Mouse (Mus musculus) lung, postnatal 14 days (tissue): Measurements from ENCODE around the gene Ccdc24.

Experiments
- DNase-seq: peaks from one replicate; pipeline ENCODE4 v3.0.0; 2021

Gene Ccdc24

DNA sequence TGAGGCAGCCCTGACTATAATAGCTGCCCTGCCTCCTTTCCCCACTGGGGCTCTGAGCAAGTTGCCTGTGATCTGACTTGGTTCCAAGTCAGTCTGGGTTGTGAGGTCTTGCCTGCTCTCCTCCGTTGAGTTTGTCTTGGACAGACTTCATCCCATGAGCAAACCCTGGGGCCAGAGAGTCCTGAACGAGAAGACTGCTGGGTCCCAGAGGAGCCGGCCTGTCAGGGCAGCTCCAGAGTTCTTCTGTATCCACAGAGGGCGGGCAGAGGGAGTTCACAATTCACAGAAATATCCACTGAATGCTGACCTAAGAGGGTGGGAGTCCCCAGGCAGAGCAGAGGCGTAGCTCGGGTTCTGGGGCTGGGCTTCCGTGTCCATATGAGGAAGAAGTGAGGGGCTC lies 21.5 kb downstream of the Ccdc24 start:
- DNase-seq: no peak

DNA sequence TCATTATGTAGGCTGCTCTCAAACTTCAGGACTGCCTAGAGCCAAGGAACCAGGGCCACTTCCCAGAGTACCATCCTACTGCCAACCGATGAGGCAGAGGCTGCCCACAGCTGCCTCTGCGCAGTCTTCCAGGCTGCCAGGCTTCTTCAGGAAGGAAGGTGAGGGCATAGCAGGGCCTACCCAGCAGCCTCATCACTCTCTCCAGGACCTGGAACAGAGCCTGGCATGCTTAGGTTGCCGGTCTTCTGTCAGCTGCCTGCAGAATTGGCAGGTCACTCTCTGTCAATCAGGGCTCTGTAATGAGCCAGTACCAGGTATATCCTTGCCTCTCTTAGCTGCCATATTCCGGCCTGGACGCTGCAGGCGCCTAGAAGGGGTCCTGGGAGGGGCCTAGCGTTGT lies 22.2 kb downstream of the Ccdc24 start:
- no peak for DNase-seq

DNA sequence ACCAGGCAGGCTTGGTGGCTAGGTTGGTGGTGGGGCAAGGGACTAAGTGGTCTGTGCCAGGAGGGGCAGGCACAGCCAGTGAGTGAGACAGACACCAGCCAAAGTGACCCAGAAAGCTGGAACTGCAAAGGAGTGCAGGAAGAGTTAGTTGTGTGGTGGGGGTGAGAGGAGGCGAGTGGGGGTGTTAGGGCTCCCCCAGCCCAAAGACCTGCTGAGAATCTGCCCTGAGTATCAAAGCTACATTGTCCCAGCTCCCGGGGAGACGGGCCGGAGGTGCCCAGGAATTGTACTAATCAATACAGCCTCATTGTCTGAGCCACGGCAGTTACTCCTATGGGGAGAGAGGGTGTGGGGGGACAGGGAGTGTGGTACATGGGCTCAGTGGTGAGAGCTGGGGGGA lies 22.9 kb downstream of the Ccdc24 start:
- no peak for DNase-seq

DNA sequence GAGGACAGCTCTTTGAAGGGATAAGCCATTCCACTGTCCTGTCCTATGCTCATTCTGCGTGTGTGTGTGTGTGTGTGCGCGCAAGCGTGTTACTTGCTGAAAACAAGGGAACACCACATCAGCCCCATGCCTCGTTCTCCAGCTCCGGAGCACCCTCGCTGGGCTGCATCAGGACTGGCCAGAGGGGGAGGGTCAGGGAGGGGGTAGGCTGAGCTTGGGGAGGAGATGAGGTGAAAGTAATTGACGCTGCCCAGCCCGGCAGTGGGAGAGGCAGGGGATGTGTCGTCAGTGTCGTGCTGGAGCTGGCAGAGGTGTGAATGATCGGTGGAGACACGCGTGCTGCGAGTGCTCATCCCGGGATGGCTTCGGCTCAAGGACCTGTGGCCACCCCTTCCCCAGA lies 23.3 kb downstream of the Ccdc24 start:
- DNase-seq: no peak

DNA sequence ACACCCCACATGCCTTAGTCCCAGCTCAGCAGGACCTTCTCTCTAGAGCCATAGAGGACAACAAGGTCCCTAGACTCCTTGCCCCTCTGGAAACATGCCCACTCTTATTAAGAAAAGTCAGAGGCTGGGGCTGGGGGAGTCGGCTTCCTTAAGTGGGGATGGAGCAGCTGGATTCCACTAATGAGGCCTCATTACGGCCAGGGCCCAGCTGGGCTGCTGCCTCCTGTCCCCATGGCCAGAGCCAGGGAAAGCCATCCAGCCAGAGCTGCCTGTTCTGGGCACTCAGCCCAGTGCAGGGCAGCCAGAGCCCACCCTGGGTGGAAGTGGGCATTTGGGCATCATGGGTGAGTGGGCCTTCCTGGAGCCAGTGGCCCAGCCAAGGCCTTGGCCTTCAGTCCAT lies 25.3 kb downstream of the Ccdc24 start:
- DNase-seq: no peak

DNA sequence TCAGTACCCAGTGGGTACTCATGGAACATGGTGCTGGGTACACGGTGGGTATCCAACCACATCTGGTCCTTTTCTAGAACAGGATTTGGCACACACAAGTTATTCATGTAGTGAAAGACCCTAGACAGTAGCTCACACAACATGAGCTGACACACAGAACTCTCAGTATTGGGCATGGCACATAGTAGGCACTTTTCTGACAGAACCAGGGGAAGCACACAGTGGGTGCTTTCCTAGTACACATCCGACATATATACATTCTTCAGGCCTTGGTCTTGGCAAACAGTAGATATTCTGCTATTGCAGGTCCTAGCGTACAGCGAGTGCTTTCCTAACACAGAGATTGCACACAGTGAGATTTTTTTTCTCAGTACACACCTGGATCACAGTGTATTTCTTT lies 26.1 kb downstream of the Ccdc24 start:
- DNase-seq: no peak

DNA sequence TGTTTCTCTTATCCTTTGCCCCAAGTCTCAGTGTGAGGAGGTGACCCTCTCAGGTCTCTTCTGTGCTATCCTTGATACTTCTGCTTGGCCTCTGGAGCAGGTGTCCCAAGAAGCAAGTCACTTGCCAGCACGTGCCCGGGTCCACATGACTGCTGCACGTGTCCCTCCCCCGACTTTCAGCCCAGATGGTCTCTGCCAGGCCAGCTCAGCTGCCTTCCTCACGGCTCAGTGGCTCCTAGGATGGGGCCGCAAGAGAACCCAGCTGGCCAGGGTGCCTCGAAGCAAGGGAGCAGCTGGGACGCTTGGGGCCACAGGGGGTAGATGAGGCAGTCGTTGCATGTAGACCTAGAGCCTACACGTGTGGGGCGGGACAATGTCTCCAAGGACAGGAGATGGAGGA lies 27.0 kb downstream of the Ccdc24 start:
- no peak for DNase-seq

DNA sequence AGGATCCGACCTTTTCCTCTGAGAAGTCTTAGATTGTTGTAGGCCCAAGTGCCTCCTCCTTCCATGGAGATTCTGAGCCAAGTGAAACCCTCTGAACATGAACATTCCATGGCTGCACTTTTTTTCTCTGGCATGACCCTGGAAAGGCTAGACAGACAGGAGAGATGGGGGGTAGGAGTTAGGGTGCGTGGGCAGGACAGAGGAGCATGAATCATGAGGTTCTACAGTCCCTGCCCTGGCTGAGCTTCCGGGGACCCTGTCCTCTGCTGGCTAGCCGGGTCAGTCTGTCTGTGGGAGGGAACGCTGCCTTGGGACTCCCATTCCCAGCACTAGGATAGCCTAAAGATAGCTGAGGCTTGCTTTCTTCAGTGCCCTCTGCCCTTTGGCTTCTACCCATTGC lies 27.9 kb downstream of the Ccdc24 start:
- no peak for DNase-seq

DNA sequence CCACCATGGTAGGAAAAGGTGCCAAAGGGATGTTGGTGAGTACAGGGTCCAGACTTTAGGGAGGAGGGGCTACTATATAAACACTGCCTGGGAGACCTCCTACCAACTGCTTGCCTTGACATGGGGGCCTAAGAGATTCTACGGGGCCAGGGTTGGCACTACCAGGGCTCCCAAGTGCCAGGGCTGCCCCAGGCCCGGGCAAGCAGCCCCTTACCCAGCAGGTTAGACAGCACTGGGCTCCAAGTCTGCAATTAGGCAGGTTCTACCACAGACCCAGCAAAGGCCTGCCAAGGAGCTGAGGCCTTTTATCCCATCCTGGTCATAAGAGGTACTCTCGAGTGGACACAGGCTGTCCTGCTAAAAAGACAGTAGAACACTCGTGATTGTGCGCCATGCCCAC lies 29.3 kb downstream of the Ccdc24 start:
- no peak for DNase-seq

DNA sequence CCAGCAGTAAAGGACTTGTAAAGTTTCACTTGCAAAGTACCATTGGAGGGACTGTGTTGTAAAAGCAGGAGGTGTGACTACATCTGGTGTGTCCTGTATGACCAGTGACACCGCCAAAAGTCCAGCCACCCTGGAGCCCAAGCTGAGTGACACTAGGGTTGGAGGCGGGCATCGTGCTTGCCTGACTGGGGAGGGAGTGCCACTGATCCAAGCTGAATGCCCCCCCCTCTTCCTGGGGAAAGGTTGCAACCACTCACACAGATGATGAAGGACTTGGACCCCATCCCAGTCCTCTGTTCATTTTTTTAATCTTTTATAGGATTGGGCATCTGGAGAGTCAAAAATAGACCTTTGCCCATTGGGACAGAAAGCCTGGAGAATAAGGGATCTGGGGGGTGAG lies 30.8 kb downstream of the Ccdc24 start:
- DNase-seq: no peak

DNA sequence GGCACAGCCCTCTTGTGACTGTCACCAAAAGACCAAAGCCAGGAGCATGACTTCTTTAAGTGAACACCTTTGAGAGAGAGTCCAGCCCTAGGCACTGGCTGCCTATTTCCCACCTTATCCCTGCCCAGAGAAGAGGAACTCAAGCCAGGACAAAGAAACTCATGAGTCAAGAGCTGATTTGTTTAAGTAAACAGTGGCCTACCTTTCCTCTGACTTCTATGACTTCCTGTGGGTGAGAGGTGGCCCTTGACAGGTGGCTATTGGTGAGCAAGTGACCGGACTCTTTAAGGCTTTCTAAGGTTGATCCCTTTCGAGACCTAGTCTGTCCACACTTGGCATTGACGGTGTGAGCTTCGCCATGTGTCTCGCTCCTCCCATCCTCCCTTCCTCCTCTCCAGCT lies 31.5 kb downstream of the Ccdc24 start:
- no peak for DNase-seq

DNA sequence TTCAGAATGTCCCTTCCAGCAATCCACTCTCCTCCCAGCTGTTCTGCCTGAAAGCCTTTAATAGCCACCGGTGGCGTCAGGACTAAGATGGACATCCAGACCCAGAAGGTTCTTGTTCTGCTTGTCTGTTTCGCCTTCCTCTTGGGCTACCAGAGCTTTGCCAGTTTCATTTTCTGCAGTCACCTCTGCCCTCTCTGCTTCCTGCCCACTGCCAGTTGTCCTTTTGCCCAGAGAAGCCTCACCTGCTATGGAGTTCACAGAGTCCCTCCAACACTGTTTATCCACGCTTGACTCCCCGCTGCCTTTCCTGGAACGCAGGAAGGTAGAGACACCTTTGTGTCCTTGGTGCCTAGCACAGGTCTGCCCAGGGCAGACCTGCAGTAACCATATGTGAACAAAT lies 33.0 kb downstream of the Ccdc24 start:
- no peak for DNase-seq

DNA sequence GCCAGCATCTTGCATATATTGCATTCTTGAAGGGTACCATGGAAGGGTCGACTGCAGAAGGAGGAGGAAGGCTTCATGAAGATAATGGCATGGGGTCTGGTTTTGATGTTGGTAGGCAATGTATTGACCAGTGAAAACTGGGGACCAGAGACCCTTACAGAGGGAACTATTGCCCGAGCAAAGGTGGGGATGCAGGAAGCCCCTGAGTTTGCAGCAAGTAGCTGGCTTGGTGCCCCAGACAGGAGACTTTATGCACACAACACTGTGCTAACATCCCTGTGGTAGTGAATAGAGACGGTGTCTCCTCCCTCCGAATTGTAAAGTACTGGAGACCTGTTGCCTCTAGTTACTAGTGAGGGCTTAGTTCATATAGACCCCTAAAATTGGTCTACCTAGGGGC lies 35.1 kb downstream of the Ccdc24 start:
- DNase-seq: no peak

DNA sequence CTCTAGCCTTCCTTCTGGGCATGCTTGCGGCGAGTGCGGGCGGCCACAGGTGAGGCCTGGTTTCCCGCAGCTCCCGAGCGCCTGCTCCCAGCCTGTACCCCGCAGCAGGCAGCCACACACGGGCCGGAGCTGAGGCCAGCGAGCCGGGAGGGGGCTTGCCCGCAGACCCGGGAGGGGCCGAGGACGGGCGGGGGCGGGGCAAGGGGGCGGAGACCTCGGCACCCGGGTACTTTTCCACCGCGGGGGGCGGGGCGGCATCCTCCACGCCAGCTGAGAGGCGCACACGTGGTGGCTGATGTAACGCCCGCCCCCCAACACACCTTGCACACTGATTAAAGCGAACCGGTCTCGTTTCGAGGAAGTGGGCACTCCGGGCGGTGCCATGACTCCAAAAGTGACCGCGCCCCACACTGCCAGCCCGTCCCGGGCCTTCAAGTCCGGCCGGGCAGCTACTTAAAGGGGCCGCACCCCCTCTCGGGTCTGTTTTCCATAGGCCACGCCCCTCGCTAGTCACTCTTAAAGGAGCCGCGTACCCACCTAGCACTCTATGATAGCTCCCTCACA lies 36.1 kb downstream of the Ccdc24 start:
- peak; percentile 89 for DNase-seq

DNA sequence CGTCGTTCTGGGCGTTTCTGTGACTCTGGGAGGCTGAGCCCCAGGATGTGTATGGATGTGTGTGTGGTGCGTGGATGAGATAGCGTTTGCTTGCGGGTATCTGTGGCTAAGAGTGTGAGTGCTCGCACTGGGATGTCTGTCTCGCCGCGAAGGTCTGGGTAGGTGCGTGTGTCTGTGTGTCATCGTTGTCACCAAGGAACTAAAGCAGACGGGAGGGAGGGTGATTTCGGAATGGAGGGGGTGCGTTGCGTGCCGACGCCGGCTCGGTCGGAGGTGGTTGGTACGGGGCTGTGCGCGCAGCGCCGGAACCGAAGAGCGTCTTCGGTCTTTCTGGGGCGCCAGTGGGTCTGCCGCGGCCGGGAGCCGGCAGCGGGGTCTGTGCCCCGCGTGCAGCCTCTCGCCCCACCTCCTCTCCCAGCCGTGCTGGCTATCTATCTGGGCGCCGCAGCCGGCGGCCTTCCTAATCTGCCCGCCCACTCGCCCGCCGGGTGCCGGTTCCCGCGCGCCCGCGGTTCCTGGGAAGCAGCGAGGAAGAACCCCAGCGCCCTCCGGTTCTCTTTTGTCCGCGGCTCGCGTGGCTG lies 36.7 kb downstream of the Ccdc24 start:
- peak; percentile 34 for DNase-seq

DNA sequence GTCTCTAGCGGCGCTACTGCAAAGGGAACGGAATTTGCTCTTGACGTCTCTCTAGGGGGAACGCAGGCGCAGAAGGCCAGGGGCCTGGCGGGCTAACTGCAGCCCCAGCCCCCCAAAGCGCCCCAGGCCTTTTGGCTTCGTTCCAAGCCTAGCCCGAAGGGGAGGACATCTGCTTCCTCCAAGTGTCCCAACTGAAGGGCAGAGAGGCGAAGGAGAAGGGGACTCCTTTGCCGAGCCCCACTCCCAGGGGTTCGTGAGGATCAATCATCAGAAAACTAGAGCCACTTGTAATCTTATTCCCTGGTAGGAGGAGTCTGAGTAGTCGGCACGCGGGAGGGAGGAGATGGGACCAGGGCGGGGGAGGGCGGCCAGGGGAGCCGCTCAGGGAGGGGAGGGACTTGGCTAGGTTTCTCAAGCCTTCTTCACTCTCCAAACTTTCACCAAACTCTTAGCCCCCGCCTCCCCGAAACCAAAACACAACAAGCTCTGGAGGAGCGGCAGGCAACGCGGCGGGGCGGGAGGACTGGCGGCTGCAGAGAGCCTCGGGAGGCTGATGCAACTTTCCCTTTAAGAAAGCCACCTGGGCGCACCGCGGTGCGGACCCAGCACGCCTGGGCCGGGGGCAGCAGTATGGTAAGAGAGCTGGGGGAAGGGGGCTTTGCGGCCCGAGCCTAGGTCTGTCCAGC lies 37.4 kb downstream of the Ccdc24 start:
- DNase-seq: peak; percentile 78

DNA sequence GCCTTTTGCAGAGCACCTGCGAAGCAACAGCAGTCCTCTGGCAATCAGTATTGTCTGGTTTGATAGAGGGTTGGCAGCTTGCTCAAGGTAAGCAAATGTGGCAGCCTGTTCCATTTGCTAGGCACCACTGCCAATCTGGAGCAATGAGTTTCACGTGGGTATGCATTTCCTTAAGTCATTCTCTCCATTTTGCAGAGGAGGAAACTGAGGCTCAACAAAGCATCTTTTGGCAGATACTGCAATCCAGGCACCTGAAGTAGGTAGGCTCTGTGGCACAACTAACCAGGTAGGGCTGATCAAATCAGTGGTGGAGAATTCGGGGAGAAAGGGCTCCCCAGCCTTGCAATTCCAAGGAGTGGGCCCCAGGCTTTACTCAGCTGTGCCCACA lies 37.9 kb downstream of the Ccdc24 start, which contains the start of gene Slc6a9:
Gene Slc6a9 (plus strand): TSS at position 50 of the 388 bp plus-strand sequence.
- no peak for DNase-seq

DNA sequence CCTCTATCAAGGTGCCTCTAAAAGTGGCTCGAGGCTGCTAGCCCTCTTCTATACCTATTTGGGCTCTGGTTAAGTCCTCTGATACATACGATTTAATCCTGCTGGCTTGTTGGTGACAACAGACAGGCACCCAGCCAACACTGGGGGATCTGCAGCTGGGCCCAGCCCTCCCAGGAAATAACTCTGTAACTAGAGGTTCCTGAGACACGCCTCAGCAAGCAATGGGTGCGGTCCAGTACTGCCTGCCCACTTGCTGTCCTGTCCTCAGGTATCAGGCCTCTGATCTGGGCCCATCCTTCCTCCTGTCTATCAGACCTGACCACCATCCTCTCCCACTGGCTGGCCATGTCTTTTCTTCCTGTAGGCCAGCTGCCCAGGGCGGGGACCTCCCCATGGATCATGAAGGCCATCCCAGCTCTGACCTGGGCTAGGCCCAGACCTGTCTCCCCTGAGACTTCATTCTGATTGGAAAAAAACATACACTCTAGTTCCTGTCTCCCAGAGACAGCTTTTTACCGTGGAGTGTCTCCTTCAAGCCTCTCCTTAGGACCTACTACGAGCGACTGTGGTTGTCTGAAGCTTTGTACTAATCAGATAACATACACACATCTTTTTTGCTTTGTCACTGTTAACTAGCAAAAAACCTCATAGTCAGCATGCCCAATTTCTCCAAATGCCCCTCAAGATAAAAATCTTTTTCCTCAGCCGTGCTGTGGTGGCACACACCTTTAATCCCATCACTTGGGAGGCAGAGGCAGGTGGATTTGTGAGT lies 40.3 kb downstream of the Ccdc24 start:
- DNase-seq: peak; percentile 37

DNA sequence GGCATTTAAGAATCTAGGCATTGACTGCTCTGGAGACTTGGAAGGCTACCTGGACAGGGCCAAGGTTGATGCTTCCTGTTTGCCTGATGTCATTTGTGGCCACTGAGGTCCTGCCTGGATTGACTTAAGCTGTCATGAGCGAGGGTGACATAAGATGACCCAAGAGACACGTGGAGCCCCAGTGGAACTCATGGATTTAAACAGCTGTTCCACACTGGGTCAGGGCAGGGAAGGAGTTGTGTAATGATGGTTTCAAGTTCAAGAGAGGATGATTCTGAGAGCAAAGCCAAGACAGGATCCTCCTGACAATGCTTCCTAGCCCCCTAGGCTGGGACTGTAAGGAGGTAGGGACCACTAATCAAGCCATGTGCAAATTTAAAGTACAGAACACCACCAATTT lies 40.9 kb downstream of the Ccdc24 start:
- no peak for DNase-seq

DNA sequence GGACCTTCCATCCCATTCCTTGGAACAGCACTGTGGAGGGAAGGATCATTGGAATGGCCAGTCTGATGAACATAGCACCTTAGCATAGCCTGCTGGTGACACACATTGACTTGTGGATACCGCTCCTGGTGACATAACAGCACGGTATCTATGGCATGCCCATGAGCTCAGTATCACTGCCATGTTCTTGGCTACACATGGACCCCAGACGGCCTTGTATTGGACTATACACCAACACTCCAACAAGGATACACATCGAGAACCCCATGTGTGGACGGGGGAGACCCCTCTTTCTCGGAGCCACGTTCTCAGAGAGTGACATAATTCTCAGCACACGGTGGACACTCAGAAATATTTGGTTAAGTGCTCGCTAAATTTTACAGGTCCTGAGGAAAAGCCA lies 41.6 kb downstream of the Ccdc24 start:
- DNase-seq: no peak

DNA sequence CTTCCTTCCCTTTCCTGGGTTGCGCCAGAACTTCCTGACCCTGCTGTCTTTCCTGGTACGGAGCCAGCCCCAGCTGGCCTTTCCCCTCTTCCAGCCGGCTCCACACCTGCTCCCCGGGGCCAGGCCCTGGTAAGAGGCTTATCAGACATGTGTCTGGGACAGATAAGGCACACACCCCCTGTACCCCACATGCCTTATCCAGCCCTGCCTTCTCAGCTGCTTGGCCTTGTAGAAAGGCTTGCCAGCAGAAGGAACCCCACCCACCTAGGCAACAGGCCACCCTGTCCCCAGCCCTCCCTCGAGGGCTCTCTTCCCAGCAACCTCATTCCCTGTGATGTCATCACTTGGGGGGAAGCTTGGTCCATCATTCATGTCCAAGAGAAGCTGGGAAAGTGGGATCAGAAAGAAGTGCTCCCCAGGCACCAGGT lies 42.2 kb downstream of the Ccdc24 start:
- DNase-seq: peak; percentile 68

DNA sequence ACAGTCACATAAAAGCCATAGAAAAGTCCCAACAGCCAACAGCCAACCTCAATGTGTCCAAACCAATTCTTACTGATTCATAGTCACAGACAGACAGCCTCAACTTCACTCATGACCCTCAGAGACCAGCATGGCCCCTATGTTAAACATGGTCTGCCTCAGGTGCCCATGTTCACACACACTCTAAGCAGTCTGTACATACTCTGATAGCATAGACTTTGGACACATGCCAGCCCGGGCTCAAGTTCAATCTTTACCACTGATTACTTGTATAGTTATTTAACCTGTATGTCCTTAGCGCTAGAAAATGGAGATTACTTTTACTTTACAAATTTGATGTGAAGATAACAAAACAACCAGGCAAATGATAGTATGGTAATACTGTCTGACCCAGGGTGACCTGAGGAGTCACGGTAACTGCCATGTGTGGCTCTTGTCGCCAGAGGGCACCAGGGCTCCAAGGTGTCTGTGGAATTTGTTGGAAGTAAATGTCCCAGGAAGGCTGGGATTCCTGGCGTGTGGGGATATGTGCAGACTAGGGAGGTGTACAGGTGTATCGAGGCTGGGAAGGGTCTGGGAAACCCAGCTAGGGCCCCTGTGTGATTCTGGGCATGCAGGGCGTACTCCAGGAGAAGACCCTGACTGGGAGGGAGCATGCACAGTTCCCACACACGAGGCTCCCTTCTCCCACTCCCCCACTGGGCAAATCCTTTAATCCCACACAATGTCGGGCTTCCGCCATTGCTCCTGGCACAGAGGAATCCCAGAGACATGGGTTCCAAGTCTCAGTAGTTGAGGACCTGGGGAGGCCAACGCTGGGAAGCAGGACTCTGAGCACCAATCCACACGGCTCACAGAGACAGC lies 42.9 kb downstream of the Ccdc24 start:
- DNase-seq: peak; percentile 82

DNA sequence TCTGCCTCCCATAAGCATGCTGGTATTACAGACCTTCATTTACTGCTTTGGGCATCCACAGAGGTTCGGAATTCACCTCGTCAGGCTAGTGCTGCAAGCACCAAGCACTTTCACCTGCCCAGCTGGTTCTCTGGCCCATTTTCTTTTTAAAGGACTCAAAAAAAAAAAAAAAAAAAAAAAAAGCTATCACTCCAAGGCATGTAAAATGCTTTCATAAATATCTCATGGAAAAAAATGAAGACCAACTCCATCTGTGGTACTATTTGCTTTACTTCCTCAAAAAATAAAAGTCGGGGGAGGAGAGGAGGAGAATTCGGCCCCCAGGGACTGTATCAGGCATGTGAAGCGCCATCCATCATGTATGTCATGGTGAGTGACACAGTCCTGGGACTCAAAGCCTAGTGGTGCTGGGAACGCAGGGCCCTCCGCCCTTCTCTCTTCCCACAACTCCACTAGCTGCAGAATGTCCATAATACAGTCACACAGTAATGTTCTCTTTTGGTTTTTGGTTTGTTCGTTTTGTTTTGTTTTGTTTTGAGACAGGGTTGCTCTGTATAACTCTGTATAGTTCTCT lies 43.7 kb downstream of the Ccdc24 start:
- no peak for DNase-seq
